Mouse (Mus musculus) forebrain, embryonic 14.5 days (tissue): ENCODE measurements at regions not wholly inside any gene's neighbourhood (a gene's known extent, or its start where the extent isn't known, plus 50 kb on each side); places are given as distances from the start of the nearest gene placed in this dataset.

Source experiments
- ATAC-seq: fragments of 200-750 bp; cut with Nextera tagmentation; 2 replicates; pipeline ENCODE4 v1.8.0; 2017; ENCODE audit warnings: mild to moderate bottlenecking, moderate library complexity
- DNase-seq: peaks from one replicate; pipeline ENCODE4 v3.0.0-alpha.2; 2015; ENCODE audit warnings: low spot score
- H3K27ac ChIP-seq: fragments of 300-500 bp; sonication (generic); 2 replicates; pipeline ENCODE4 v1.5.1; 2014; ENCODE audit warnings: low read depth, mild to moderate bottlenecking, control low read depth, low read length, moderate library complexity
- H3K27me3 ChIP-seq: fragments of 300-500 bp; sonication (generic); replicated peaks from 2 replicates; pipeline ENCODE4 v1.6.1; 2014; ENCODE audit warnings: low read length, control low read depth, mixed read lengths; ENCODE audit not compliant: control insufficient read depth, insufficient read depth
- H3K36me3 ChIP-seq: fragments of 300-500 bp; sonication (generic); 2 replicates; pipeline ENCODE4 v1.6.1; 2014; ENCODE audit warnings: low read length, control low read depth; ENCODE audit not compliant: control insufficient read depth, insufficient read depth
- H3K4me1 ChIP-seq: fragments of 300-500 bp; sonication (generic); 2 replicates; pipeline ENCODE4 v1.6.1; 2014; ENCODE audit warnings: antibody characterized with exemption, low read length, control low read depth; ENCODE audit not compliant: control insufficient read depth, insufficient read depth
- H3K4me2 ChIP-seq: fragments of 300-500 bp; sonication (generic); 2 replicates; pipeline ENCODE4 v1.6.1; 2014; ENCODE audit warnings: mild to moderate bottlenecking, control low read depth, low read length
- H3K4me3 ChIP-seq: fragments of 300-500 bp; sonication (generic); 2 replicates; pipeline ENCODE4 v1.5.1; 2014; ENCODE audit warnings: low read depth, low read length, control low read depth
- H3K9ac ChIP-seq: fragments of 300-500 bp; sonication (generic); 2 replicates; pipeline ENCODE4 v1.6.1; 2014; ENCODE audit warnings: mild to moderate bottlenecking, low read length, control low read depth, moderate library complexity
- H3K9me3 ChIP-seq: fragments of 300-500 bp; sonication (generic); replicated peaks from 2 replicates; pipeline ENCODE4 v1.6.1; 2016; ENCODE audit warnings: low read length, control low read depth, mixed read lengths; ENCODE audit not compliant: control insufficient read depth
- WGBS: fragments of 180-500 bp; shearing (Covaris S2); extraction: QIAGEN DNeasy Blood & Tissue Kit; methylation state at CpG from one replicate; pipeline ENCODE4 v1.1.7; 2014; 5-methylcytosine and 5-hydroxymethylcytosine counted together

- ATAC-seq = no peak
- no peak for DNase-seq
- Histone ChIP-seq H3K27ac (no peak overlapping the region), H3K9ac (no peak overlapping the region), H3K4me1 (no peaks in the 10 kb centered on the region), H3K4me3 (no peak overlapping the region), H3K4me2 (no peak overlapping the region), H3K36me3 (no peaks in the 10 kb centered on the region), H3K9me3 (no peaks in the 10 kb centered on the region), H3K27me3 (no peaks in the 10 kb centered on the region)
- 86% methylated on average over 2 of the region's 2 CpGs for WGBS
Observed at GRCm38 (mm10) chr3:102574320-102574719, 104.6 kb downstream of the Ngf start.

GRCm38 (mm10) chr3:102576896-102577295, 107.2 kb downstream of the Ngf start:
- Histone ChIP-seq H3K27ac (no peak overlapping the region), H3K9me3 (no peaks in the 10 kb centered on the region), H3K27me3 (no peaks in the 10 kb centered on the region), H3K36me3 (no peaks in the 10 kb centered on the region), H3K9ac (no peak overlapping the region), H3K4me3 (no peak overlapping the region), H3K4me1 (no peaks in the 10 kb centered on the region), H3K4me2 (no peak overlapping the region)
- DNase-seq (no peak), ATAC-seq (no peak)
- WGBS = 81% methylated on average over 2 of the region's 2 CpGs

GRCm38 (mm10) chr3:102581830-102582229, 112.1 kb downstream of the Ngf start:
- DNase-seq = no peak
- H3K9me3 ChIP-seq = no peaks in the 10 kb centered on the region
- no peaks in the 10 kb centered on the region for H3K27me3 ChIP-seq
- H3K9ac ChIP-seq = no peak overlapping the region
- H3K36me3 ChIP-seq = no peaks in the 10 kb centered on the region
- ATAC-seq = no peak
- WGBS = 84% methylated on average over 3 of the region's 3 CpGs
- no peak overlapping the region for H3K4me2 ChIP-seq
- no peak overlapping the region for H3K4me3 ChIP-seq
- no peaks in the 10 kb centered on the region for H3K4me1 ChIP-seq
- no peak overlapping the region for H3K27ac ChIP-seq

GRCm38 (mm10) chr3:102585136-102585535, 115.4 kb downstream of the Ngf start:
- no peaks in the 10 kb centered on the region for H3K9me3 ChIP-seq
- no peak overlapping the region for H3K4me2 ChIP-seq
- H3K9ac ChIP-seq = no peak overlapping the region
- WGBS = 89% methylated on average over 2 of the region's 2 CpGs
- no peaks in the 10 kb centered on the region for H3K36me3 ChIP-seq
- DNase-seq = no peak
- H3K4me3 ChIP-seq = no peak overlapping the region
- no peaks in the 10 kb centered on the region for H3K4me1 ChIP-seq
- H3K27ac ChIP-seq = no peak overlapping the region
- ATAC-seq = no peak
- H3K27me3 ChIP-seq = no peaks in the 10 kb centered on the region

GRCm38 (mm10) chr3:102586221-102586620, 116.5 kb downstream of the Ngf start:
- no peak overlapping the region for H3K9ac ChIP-seq
- WGBS = 78% methylated on average over 5 of the region's 5 CpGs
- no peak overlapping the region for H3K4me2 ChIP-seq
- ATAC-seq (no peak), DNase-seq (no peak)
- H3K36me3 ChIP-seq = no peaks in the 10 kb centered on the region
- H3K9me3 ChIP-seq = no peaks in the 10 kb centered on the region
- no peaks in the 10 kb centered on the region for H3K4me1 ChIP-seq
- no peak overlapping the region for H3K4me3 ChIP-seq
- no peaks in the 10 kb centered on the region for H3K27me3 ChIP-seq
- H3K27ac ChIP-seq = no peak overlapping the region

- 86% methylated on average over 7 of the region's 7 CpGs for WGBS
- Histone ChIP-seq H3K9me3 (no peaks in the 10 kb centered on the region), H3K27ac (no peak overlapping the region), H3K4me3 (no peak overlapping the region), H3K4me1 (no peaks in the 10 kb centered on the region), H3K9ac (no peak overlapping the region), H3K36me3 (no peaks in the 10 kb centered on the region), H3K27me3 (no peaks in the 10 kb centered on the region), H3K4me2 (no peak overlapping the region)
- no peak for DNase-seq
- ATAC-seq = no peak
Observed at GRCm38 (mm10) chr3:102592041-102592440, 122.3 kb downstream of the Ngf start.

GRCm38 (mm10) chr3:102596944-102597551, 127.3 kb downstream of the Ngf start:
- Histone ChIP-seq H3K27ac (no peak overlapping the region), H3K9ac (no peak overlapping the region), H3K4me3 (no peak overlapping the region), H3K27me3 (no peaks in the 10 kb centered on the region), H3K4me1 (no peaks in the 10 kb centered on the region), H3K4me2 (no peak overlapping the region), H3K9me3 (no peaks in the 10 kb centered on the region), H3K36me3 (no peaks in the 10 kb centered on the region)
- no peak for ATAC-seq
- WGBS = 93% methylated on average over 4 of the region's 4 CpGs
- DNase-seq = no peak

GRCm38 (mm10) chr3:102599061-102599460, 129.3 kb downstream of the Ngf start:
- H3K4me3 ChIP-seq = no peak overlapping the region
- DNase-seq = no peak
- no peaks in the 10 kb centered on the region for H3K9me3 ChIP-seq
- H3K4me2 ChIP-seq = no peak overlapping the region
- no peaks in the 10 kb centered on the region for H3K4me1 ChIP-seq
- no peak for ATAC-seq
- H3K27me3 ChIP-seq = no peaks in the 10 kb centered on the region
- no peaks in the 10 kb centered on the region for H3K36me3 ChIP-seq
- H3K27ac ChIP-seq = no peak overlapping the region
- WGBS = 93% methylated on average over 7 of the region's 7 CpGs
- H3K9ac ChIP-seq = no peak overlapping the region

GRCm38 (mm10) chr3:102602766-102603165, 131.6 kb upstream of the Tspan2 start:
- H3K36me3 ChIP-seq = no peaks in the 10 kb centered on the region
- 83% methylated on average over 13 of the region's 13 CpGs for WGBS

More at GRCm38 (mm10) chr3:102602766-102603165, 131.6 kb upstream of the Tspan2 start:
- no peak overlapping the region for H3K4me3 ChIP-seq
- H3K9me3 ChIP-seq = no peaks in the 10 kb centered on the region
- H3K27ac ChIP-seq = no peak overlapping the region
- no peaks in the 10 kb centered on the region; the same call in 1 of the 2 replicates for H3K4me1 ChIP-seq
- H3K9ac ChIP-seq = no peak overlapping the region
- no peak for ATAC-seq
- H3K4me2 ChIP-seq = no peak overlapping the region
- DNase-seq = no peak
- H3K27me3 ChIP-seq = no peaks in the 10 kb centered on the region
